Mouse (Mus musculus): ENCODE results near the gene Prr13. TPM values are rescaled to one million over a fixed set of nuclear protein-coding genes. Genes with fewer than 3 reads are reported as not detected.
A peak's percentile ranks its signal among the peaks of the same experiment; 100 is the strongest.

Prr13 gene
- total RNA-seq, 2 experiments from 2014 or later, result 32.2 to 36.9 TPM

DNA sequence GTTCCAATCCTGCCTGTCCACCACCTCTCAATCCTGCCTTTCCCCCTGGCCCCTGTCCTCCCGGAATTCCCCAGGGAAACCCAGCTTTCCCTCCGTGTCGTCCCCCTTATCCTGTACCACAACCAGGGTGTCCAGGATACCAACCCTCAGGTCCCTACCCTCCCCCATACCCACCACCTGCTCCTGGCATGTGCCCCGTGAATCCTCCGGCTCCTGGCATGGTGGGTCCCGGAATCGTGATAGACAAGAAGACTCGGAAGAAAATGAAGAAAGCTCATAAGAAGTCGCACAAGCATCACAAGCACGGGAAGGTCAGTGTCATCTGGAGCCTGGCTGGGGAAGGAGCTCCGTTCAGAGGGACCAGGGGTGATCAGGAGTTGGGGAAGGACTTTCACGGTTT lies 1.6 kb downstream of the Prr13 start:
- no peak for DNase-seq (ENCODE audit: extremely low spot score in 1 of 2, low spot score in 1 of 2)

DNA sequence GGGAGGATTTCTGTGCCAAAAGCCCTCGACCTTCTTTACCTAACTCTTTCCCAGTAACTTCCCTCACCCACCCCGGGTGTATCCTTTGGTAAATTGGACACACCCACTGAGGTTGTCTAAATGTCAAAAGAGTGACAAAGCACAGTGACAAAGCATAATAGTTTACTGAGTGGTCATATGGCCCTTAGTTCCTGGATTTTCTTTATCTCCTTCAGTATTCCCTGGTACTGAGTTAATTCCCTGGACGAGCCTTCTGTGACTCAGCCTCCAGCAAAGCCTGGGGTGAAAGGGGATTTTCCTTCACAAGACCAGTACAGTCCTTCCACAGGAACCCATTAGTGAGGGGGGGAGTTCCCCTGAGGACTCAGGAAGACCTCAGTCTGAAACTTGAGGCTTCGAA lies 2.1 kb downstream of the Prr13 start:
- no peak for DNase-seq (ENCODE audit: extremely low spot score in 1 of 2, low spot score in 1 of 2)

GRCm38 (mm10) chr15:102461430-102462075 lies 2.7 kb downstream of the Prr13 start:
- no peak for DNase-seq (ENCODE audit: extremely low spot score in 1 of 2, low spot score in 1 of 2)

DNA sequence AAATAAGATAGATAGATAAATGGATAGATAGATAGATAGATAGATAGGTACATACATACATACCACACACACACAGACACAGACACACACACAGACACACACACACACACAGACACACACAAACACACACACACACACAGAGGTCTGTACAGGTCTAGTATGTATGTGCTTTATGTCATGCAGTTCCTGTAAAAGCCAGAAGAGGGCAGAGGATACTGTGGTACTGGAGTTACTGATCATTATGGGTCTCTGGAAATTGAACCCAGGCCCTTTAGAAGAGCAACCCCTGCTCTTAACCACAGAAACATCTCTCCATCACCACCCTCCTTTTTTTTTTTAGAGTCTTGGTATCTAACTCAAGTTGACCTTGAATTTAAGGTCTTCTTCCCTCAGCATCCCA lies 4.8 kb downstream of the Prr13 start:
- no peak for DNase-seq (ENCODE audit: extremely low spot score in 1 of 2, low spot score in 1 of 2)

- no peak for DNase-seq (ENCODE audit: extremely low spot score in 1 of 2, low spot score in 1 of 2)
Observed at GRCm38 (mm10) chr15:102468675-102469370, 10.0 kb downstream of the Prr13 start.

GRCm38 (mm10) chr15:102470183-102470604 lies 11.4 kb downstream of the Prr13 start, which contains the start of gene Pcbp2:
Pcbp2 (plus strand) TSS chr15:102470539.
- DNase-seq (ENCODE audit: extremely low spot score in 1 of 2, low spot score in 1 of 2), result peak; percentile 81 to 93

DNA sequence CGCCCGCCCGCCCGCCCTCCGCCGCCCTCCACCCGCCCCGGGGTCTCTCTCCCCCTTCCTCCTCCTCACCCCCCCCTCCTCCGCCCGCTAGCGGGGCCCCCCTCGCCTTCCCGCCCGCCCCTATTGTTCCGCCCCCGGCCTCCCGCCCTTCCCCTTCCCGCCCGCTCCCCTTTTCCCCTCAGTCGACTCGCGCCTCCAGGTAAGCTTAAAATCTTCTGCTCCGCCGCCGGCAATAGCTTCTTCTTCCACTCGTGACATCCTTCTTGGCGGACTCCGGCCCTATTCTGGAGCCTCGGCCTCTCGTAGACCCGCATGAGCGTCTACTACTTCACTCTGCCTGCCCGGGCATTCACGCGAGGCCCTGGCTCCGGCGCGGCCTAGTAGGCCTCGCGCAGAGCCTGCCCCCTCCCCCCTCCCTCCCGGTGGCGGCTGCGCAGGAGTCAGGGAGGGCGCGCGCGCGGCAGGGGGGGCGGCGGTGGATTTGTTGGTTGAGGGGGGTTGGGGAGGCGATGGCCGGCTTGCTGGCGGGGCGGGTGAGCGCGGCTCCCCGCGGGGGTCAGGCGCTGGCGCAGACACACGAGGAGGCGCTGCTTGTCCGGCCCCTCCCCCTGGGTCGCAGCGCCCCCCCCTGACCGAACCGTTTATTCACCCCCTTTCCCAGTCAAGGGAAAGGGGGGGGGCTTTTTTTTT lies 11.9 kb downstream of the Prr13 start:
- peak; percentile 61 to 81 for DNase-seq (ENCODE audit: extremely low spot score in 1 of 2, low spot score in 1 of 2)

DNA sequence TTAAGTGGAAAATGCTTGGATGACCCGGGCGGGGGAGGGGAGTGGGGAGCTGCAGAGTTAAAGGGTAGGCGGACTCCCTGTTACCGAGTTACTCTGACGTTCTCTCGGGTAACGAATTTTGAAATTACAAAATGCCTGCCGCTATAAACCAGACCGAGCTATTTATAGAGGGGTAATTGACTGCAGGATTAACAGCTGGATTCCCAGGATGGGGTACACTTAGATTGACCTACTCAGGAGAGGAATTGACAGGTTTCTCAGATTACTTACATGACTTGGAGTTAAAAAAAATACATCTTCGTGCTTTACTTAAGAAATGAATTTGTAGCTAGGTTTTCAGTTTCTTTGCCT lies 12.4 kb downstream of the Prr13 start:
- DNase-seq (ENCODE audit: extremely low spot score in 1 of 2, low spot score in 1 of 2), result no peak

- no peak for DNase-seq (ENCODE audit: extremely low spot score in 1 of 2, low spot score in 1 of 2)
Observed at GRCm38 (mm10) chr15:102471727-102472126, 12.9 kb downstream of the Prr13 start.

DNA sequence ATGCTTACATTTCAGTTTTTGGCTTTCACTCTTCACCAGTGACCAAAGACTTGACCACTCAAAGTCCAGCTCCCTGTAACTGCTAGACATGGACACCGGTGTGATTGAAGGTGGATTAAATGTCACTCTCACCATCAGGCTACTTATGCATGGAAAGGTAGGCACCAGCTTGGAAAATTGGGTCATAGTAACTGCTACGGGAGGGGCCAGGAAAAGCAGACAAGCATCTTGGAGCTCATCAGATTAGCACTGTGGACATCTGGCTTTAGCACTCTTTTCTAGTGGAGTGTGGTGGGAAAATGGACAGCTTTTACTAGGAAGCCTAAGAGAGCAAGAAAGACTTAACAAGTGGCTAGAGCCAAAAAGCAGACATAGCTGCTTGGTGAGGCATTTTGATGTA lies 14.4 kb downstream of the Prr13 start:
- DNase-seq (ENCODE audit: extremely low spot score in 1 of 2, low spot score in 1 of 2), result no peak

DNA sequence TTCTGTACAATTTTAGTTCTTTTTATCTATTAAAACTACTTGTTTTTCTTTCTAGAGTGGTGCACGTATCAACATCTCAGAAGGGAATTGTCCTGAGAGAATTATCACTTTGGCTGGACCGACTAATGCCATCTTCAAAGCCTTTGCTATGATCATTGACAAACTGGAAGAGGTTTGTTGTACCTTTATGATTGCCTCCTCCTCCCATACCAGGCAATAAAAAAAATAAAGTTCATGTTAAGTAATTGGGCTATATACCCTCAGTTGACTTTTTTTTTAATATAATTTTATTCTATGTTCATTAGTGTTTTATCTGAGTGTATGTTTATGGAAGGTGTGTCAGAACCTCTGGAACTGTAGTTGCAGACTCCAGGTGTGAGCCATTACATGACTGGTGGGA lies 15.7 kb downstream of the Prr13 start:
- DNase-seq (ENCODE audit: extremely low spot score in 1 of 2, low spot score in 1 of 2), result no peak

DNA sequence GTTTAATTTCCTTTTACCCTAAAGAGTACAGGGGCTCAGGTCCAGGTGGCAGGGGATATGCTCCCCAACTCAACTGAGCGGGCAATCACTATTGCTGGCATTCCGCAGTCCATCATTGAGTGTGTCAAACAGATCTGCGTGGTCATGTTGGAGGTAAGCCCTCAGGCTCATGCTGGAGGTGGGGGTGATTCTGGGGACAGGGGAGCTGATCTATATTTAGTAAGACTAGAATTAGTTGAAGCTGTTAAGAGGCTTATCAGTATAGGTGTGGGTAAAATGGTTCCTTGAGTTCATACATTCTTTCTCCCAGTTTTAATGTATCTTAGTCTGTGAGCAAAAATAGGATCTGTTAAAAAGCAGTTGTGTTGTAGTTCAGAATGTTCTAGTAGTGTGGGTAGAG lies 24.3 kb downstream of the Prr13 start:
- no peak for DNase-seq (ENCODE audit: extremely low spot score in 1 of 2, low spot score in 1 of 2)

DNA sequence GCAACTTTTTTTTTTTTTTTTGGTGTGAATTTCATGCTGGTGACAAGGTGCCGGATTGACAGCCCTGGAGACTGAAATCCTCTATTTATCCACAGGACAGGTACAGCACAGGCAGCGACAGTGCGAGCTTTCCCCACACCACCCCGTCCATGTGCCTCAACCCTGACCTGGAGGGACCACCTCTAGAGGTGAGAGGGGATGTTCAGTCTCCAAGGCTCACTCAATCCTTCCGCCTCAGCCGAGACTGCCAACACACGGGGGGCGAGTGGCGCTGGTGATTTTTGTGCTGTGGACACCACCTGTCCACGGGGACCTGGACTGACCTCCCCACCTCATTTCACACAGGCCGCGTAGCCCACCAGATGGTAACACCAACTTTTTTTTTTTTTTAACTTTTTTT lies 27.0 kb downstream of the Prr13 start:
- DNase-seq (ENCODE audit: extremely low spot score in 1 of 2, low spot score in 1 of 2), result no peak

- no peak for DNase-seq (ENCODE audit: extremely low spot score in 1 of 2, low spot score in 1 of 2)
Observed at GRCm38 (mm10) chr15:102487664-102488063, 28.8 kb downstream of the Prr13 start.

GRCm38 (mm10) chr15:102498322-102498721 lies 39.5 kb downstream of the Prr13 start:
- DNase-seq (ENCODE audit: extremely low spot score in 1 of 2, low spot score in 1 of 2), result no peak

DNA sequence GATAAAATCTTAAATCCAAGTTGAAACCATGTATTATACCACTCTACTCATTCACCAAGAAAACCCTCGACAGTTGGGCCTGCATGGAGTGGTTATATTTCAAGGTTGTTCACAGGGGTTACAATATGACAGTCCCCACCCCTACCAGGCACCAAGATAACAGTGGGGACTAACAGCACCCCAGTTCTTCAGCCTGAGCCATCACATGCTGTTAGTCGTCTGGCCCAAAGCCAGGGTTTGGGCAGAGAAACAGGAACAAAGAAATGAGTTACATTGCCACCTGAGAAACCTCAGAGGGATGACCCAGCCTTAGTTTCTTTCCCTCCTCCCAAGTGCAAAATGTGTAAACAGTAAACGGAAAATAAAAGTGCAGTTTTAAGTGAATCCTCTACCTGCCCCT lies 40.5 kb downstream of the Prr13 start:
- DNase-seq (ENCODE audit: extremely low spot score in 1 of 2, low spot score in 1 of 2), result no peak

GRCm38 (mm10) chr15:102499851-102500250 lies 41.0 kb downstream of the Prr13 start:
- no peak for DNase-seq (ENCODE audit: extremely low spot score in 1 of 2, low spot score in 1 of 2)

DNA sequence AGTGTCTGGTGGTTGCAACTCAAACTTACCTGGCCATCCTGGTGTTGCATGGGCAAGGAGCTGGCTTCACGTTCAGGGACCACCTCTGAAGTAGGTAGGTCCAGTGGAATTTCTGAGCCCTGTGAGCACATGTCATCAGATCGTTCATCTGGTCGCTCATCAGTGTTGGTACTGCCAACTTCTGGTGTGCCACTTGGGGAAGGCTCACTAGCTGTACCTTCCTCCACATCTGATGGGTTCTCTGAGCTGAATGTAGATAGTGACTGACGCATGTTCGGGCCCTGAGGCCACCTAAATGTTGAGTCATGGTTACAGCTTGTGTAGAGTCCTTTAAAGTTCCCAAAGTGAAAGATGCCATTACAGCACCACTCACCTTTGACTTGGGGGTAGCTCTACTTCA lies 41.7 kb downstream of the Prr13 start:
- DNase-seq (ENCODE audit: extremely low spot score in 1 of 2, low spot score in 1 of 2), result no peak

DNA sequence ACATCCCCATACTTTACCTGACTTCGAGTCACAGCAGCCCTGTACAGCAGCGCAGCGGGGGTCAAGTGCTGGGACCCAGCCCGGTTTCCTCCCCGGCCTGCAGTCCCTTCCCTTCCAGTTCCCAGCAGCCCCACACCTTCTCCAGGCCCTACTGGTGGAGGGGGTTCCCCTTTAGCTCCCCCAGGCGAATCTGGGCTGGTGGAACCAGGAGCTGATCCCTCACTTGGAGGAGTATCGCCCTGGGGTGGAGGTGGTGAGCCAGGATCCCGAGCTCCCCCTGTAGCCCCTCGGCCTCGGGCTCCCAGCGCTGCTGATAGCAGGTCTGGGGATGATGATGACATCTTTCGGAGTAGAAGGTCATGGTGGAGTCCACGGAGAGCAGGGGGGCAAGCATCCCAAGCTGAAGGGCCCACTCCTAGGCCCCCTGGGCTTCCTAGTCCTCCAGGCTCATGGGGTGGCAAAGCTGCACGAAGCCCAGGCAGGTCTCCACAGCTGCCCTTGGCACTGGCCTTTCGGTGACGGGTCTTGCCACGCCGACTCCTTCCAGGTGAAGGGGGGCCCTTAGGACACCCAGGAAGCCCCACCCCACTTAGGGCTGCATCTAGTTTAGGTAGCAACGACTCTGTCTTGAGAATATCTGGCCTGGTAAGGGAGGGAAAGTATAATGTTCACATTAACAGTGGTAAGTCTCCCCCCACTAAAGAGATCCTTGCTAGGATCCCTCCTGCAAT lies 42.4 kb downstream of the Prr13 start:
- no peak for DNase-seq (ENCODE audit: extremely low spot score in 1 of 2, low spot score in 1 of 2)

GRCm38 (mm10) chr15:102502254-102502840 lies 43.5 kb downstream of the Prr13 start:
- no peak for DNase-seq (ENCODE audit: extremely low spot score in 1 of 2, low spot score in 1 of 2)

- DNase-seq (ENCODE audit: extremely low spot score in 1 of 2, low spot score in 1 of 2), result no peak
Observed at GRCm38 (mm10) chr15:102503447-102503846, 44.6 kb downstream of the Prr13 start, which contains the start of gene Gm10337. Gm10337 (plus strand) TSS chr15:102503722.

Measured in layer of hippocampus, postnatal 25 days (tissue).